Mouse (Mus musculus) limb, embryonic 14.5 days (tissue): ENCODE data around the gene Hoxc5. TPM values are rescaled to one million over a fixed set of nuclear protein-coding genes. Genes with fewer than 3 reads are reported as not detected.

Experiments used
- ATAC-seq: fragments of 200-750 bp; cut with Nextera tagmentation; 2 replicates; pipeline ENCODE4 v1.8.0; 2017; ENCODE audit warnings: low read depth, moderate number of reproducible peaks, moderate TSS enrichment; ENCODE audit not compliant: low FRiP score
- DNase-seq: peaks from one replicate; pipeline ENCODE4 v3.0.0-alpha.2; 2015; ENCODE audit warnings: low spot score
- H3K27ac ChIP-seq: fragments of 300-500 bp; sonication (generic); replicated peaks from 2 replicates; pipeline ENCODE4 v1.5.1; 2014; ENCODE audit warnings: low read depth, mild to moderate bottlenecking, low read length, moderate library complexity, mixed read lengths
- H3K27me3 ChIP-seq: fragments of 300-500 bp; sonication (generic); 2 replicates; pipeline ENCODE4 v1.6.1; 2014; ENCODE audit warnings: low read length, mixed read lengths; ENCODE audit not compliant: control insufficient read depth, insufficient read depth
- H3K36me3 ChIP-seq: fragments of 300-500 bp; sonication (generic); 2 replicates; pipeline ENCODE4 v1.6.1; 2014; ENCODE audit warnings: mild to moderate bottlenecking, low read length, moderate library complexity, mixed read lengths; ENCODE audit not compliant: control insufficient read depth, insufficient read depth
- H3K4me1 ChIP-seq: fragments of 300-500 bp; sonication (generic); 2 replicates; pipeline ENCODE4 v1.6.1; 2014; ENCODE audit warnings: antibody characterized with exemption, low read length, mixed read lengths; ENCODE audit not compliant: control insufficient read depth, insufficient read depth
- H3K4me2 ChIP-seq: fragments of 300-500 bp; sonication (generic); replicated peaks from 2 replicates; pipeline ENCODE4 v1.6.1; 2014; ENCODE audit warnings: low read depth, mild to moderate bottlenecking, low read length, moderate library complexity; ENCODE audit not compliant: severe bottlenecking
- H3K4me3 ChIP-seq: fragments of 300-500 bp; sonication (generic); replicated peaks from 2 replicates; pipeline ENCODE4 v1.5.1; 2014; ENCODE audit warnings: low read length
- H3K9ac ChIP-seq: fragments of 300-500 bp; sonication (generic); 2 replicates; pipeline ENCODE4 v1.6.1; 2014; ENCODE audit warnings: mild to moderate bottlenecking, low read depth, low read length, moderate library complexity; ENCODE audit not compliant: severe bottlenecking
- H3K9me3 ChIP-seq: fragments of 300-500 bp; sonication (generic); 2 replicates; pipeline ENCODE4 v1.6.1; 2016; ENCODE audit warnings: low read length; ENCODE audit not compliant: control insufficient read depth
- POLR2A ChIP-seq: fragments of 200-500 bp; IDR thresholded peaks from 2 replicates; pipeline ENCODE4 v1.8.0; 2012; ENCODE audit warnings: inconsistent platforms, mild to moderate bottlenecking, moderate library complexity, borderline replicate concordance; ENCODE audit not compliant: insufficient read depth, insufficient read length; ENCODE audit errors: extremely low read depth
- WGBS: fragments of 180-500 bp; shearing (Covaris S2); extraction: QIAGEN DNeasy Blood & Tissue Kit; methylation state at CpG from one replicate; pipeline ENCODE4 v1.1.7; 2014; 5-methylcytosine and 5-hydroxymethylcytosine counted together
- polyA plus RNA-seq, 2 experiments: library from polyadenylated mRNA; depleted of rRNA in 1 of 2; stranded (reverse) in 1 of 2; unstranded in 1 of 2; fragments of >200 nt; fragmentation: Nextera tagmentation in 1 of 2; extraction: Ambion mirVana in 1 of 2; gene quantifications; 2 replicates each; pipeline versions ENCODE4 v1.2.1 to v1.2.3; 2012 to 2014

The Hoxc5 gene
- polyA plus RNA-seq, 2 experiments, result 3.5 to 9.0 TPM

DNA sequence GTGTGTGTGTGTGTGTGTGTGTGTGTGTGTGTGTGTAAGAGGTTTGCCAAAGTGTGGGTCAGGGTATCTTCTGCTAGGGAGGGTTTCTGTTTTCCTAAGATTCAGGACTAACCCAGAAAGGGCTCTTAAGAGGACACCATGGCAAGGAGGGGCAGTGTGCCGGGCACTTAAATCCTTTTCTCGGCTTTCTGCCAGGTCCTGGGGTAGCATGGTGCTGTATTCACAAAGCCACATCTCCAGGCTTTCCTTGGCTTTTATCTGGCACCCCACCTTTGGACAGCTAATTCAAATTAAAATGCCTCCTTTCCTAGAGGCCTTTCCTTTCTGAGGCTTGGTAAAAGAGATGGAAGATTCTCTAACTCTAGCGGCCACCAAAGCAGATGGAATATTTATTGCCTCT is 72.4 kb downstream of the Hoxc5 start:
- Histone ChIP-seq H3K4me3 (no peak overlapping the region), H3K9ac (no peak overlapping the region), H3K4me1 (peaks cover 6% of the 10 kb centered on the region; the same call in 1 of the 2 replicates), H3K9me3 (no peaks in the 10 kb centered on the region), H3K27ac (no peak overlapping the region), H3K36me3 (no peaks in the 10 kb centered on the region), H3K4me2 (no peak overlapping the region), H3K27me3 (peaks cover 92% of the 10 kb centered on the region)
- DNase-seq (no peak), ATAC-seq (no peak)
- WGBS, result 17% methylated on average over 3 of the region's 3 CpGs
- TF ChIP-seq POLR2A, result no peak

DNA sequence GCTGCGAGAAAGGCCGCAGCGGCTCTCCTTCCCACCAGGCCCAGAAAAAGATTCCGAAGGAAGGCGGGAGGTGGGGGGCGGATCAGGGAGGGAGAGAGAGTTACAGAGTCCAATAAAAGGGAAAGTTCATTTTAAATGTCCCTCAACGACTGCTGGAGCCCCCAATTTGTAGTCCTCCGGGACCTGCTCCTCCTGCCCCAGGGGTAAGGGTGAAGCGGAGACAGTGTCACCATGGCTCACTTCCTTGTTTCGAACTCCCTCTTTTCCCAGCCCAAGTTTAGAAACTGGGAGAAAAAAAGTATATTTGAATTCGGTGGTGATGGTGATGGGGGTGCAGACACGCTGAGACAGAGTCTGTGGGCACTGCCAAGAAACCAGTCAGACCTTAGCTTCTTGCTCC is 73.4 kb downstream of the Hoxc5 start:
- Histone ChIP-seq H3K4me3 (no peak overlapping the region), H3K9ac (no peak overlapping the region), H3K27me3 (peaks cover 82% of the 10 kb centered on the region), H3K36me3 (no peaks in the 10 kb centered on the region), H3K4me2 (no peak overlapping the region), H3K27ac (no peak overlapping the region), H3K4me1 (0 out of 2 replicates have a peak, but pooled peaks cover 2% of the 10 kb centered on the region), H3K9me3 (no peaks in the 10 kb centered on the region)
- DNase-seq, result no peak
- TF ChIP-seq POLR2A, result no peak
- WGBS, result 13% methylated on average over 12 of the region's 12 CpGs
- no peak for ATAC-seq

DNA sequence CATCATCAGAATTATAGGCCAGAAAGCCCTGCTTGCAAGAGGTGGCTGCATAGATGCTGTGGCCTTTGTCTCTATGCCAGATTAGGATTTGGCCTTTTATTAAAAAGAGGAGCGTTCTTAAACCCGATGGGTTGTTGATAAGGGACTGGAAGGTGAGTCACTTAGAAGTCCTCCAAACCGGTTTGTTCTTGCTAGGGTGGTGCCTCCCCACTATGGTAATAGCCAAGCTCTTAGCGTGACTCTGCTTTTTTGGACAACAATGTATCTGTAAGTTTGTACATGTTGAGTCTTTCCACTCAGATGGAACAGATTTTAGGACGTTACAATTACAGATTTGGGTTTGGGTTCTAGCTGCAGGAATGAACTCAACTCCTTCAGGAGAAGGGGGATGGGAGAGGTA is 74.4 kb downstream of the Hoxc5 start:
- Histone ChIP-seq H3K4me3 (no peak overlapping the region), H3K4me1 (0 out of 2 replicates have a peak, but pooled peaks cover 2% of the 10 kb centered on the region), H3K27ac (no peak overlapping the region), H3K36me3 (no peaks in the 10 kb centered on the region), H3K9ac (no peak overlapping the region), H3K9me3 (no peaks in the 10 kb centered on the region), H3K27me3 (peaks cover 72% of the 10 kb centered on the region), H3K4me2 (no peak overlapping the region)
- no peak for TF ChIP-seq POLR2A
- ATAC-seq (no peak), DNase-seq (no peak)
- 15% methylated on average over 5 of the region's 5 CpGs for WGBS

DNA sequence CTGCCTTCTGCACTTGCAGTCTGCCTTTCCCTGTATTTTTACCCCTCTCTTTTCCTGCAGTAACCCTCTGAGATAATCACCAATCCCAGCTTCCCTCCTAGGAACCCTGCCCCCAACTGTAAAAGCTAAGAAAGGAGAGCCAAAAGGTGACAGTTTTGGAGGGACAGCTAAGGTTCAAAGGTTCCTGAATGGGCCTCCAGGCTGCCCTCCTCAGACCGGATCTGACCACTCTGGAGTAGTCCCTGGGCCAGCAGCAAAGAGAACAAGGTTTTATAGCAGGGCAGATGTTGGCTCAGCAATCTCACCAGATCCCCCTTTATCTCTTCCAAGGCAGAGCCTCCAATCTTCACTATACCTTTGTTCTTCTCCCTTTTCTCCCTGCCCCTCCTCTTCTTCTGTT is 75.0 kb downstream of the Hoxc5 start:
- H3K4me3 ChIP-seq, result no peak overlapping the region
- 0 out of 2 replicates have a peak, but pooled peaks cover 2% of the 10 kb centered on the region for H3K4me1 ChIP-seq
- H3K9ac ChIP-seq, result no peak overlapping the region
- ATAC-seq (no peak), DNase-seq (no peak)
- peaks cover 66% of the 10 kb centered on the region for H3K27me3 ChIP-seq
- no peak overlapping the region for H3K4me2 ChIP-seq
- TF ChIP-seq POLR2A, result no peak
- WGBS, result 18% methylated on average over 1 of the region's 1 CpGs
- H3K36me3 ChIP-seq, result no peaks in the 10 kb centered on the region
- H3K9me3 ChIP-seq, result no peaks in the 10 kb centered on the region
- no peak overlapping the region for H3K27ac ChIP-seq

DNA sequence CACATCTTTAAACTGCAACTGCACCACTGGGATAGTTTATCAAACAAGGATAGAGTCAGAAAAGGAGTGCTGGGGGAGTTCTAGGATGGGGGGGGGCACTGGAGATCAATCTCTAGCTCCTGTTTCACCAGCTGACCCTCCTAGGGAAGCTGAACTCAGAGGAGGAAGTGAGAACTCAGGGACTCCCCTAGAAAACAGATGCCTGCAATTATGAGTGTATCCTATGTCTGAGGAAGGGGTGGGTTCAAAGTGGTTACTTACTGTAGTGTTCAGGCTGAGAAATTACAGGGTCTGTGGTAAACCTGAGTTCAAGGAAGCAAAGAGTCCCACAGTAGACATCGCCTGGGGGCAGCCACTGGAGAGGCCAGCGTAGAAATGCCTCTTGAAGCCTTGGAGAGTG is 84.4 kb downstream of the Hoxc5 start:
- no peaks in the 10 kb centered on the region for H3K36me3 ChIP-seq
- no peak overlapping the region for H3K9ac ChIP-seq
- no peaks in the 10 kb centered on the region for H3K9me3 ChIP-seq
- WGBS, result 35% methylated on average over 2 of the region's 2 CpGs
- peaks cover 12% of the 10 kb centered on the region for H3K27me3 ChIP-seq
- H3K4me1 ChIP-seq, result no peaks in the 10 kb centered on the region
- no peak overlapping the region for H3K27ac ChIP-seq
- DNase-seq (no peak), ATAC-seq (no peak)
- no peak overlapping the region for H3K4me2 ChIP-seq
- no peak overlapping the region for H3K4me3 ChIP-seq
- no peak for TF ChIP-seq POLR2A

DNA sequence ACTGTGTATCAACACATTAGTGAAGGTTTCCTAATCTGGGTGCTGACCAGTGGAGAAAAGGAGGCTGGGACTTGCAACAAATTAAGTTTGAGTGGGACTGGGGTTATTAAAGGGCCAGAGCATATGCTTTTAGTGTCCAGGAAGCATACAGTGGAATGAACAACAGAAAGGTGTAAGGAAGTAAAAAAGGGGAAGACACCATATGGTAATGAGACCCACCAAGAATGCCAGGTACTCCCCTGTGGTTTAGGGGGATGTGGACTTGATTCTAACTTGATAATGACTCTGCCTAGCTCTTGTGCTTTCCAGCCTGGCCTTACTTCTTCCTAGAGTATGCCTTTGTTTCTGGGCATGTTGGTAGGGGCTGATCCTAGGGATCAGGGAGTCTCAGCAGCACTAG is 86.0 kb downstream of the Hoxc5 start:
- no peak for DNase-seq

More for the DNA sequence above, 86.0 kb downstream of the Hoxc5 start:
- Histone ChIP-seq H3K4me2 (no peak overlapping the region), H3K9me3 (no peaks in the 10 kb centered on the region), H3K9ac (no peak overlapping the region), H3K27ac (no peak overlapping the region), H3K4me1 (no peaks in the 10 kb centered on the region), H3K36me3 (no peaks in the 10 kb centered on the region), H3K4me3 (no peak overlapping the region), H3K27me3 (peaks cover 25% of the 10 kb centered on the region)
- TF ChIP-seq POLR2A, result no peak
- no peak for ATAC-seq
